Mouse (Mus musculus) heart, embryonic 11.5 days (tissue): Measurements from ENCODE around the gene Stk11. TPM values are rescaled to one million over a fixed set of nuclear protein-coding genes. Genes with fewer than 3 reads are reported as not detected.
A peak's percentile ranks its signal among the peaks of the same experiment; 100 is the strongest.

Experiments used
- ATAC-seq: fragments of 200-750 bp; cut with Nextera tagmentation; replicated peaks from 2 replicates; pipeline ENCODE4 v1.8.0; 2017; ENCODE audit warnings: moderate library complexity; ENCODE audit not compliant: insufficient number of reproducible peaks, low FRiP score, low TSS enrichment
- H3K27ac ChIP-seq: fragments of 300-500 bp; sonication (generic); 2 replicates; pipeline ENCODE4 v1.5.1; 2014; ENCODE audit warnings: mild to moderate bottlenecking, low read depth, low read length
- H3K27me3 ChIP-seq: fragments of 300-500 bp; sonication (generic); 2 replicates; pipeline ENCODE4 v1.6.1; 2014; ENCODE audit warnings: mild to moderate bottlenecking, low read length, mixed read lengths; ENCODE audit not compliant: control insufficient read depth, insufficient read depth
- H3K36me3 ChIP-seq: fragments of 300-500 bp; sonication (generic); 2 replicates; pipeline ENCODE4 v1.6.1; 2014; ENCODE audit warnings: mild to moderate bottlenecking, low read length, moderate library complexity, mixed read lengths; ENCODE audit not compliant: control insufficient read depth, insufficient read depth
- H3K4me1 ChIP-seq: fragments of 300-500 bp; sonication (generic); 2 replicates; pipeline ENCODE4 v1.6.1; 2014; ENCODE audit warnings: low read length; ENCODE audit not compliant: control insufficient read depth, insufficient read depth
- H3K4me2 ChIP-seq: fragments of 300-500 bp; sonication (generic); 2 replicates; pipeline ENCODE4 v1.6.1; 2014; ENCODE audit warnings: mild to moderate bottlenecking, moderate library complexity
- H3K4me3 ChIP-seq: fragments of 300-500 bp; sonication (generic); 2 replicates; pipeline ENCODE4 v1.5.1; 2014; ENCODE audit warnings: low read depth, low read length
- H3K9ac ChIP-seq: fragments of 300-500 bp; sonication (generic); 2 replicates; pipeline ENCODE4 v1.6.1; 2014; ENCODE audit warnings: mild to moderate bottlenecking, low read depth, low read length, moderate library complexity
- H3K9me3 ChIP-seq: fragments of 300-500 bp; sonication (generic); replicated peaks from 2 replicates; pipeline ENCODE4 v1.6.1; 2016; ENCODE audit warnings: low read length; ENCODE audit not compliant: control insufficient read depth
- whole genome bisulfite sequencing: fragments of 180-500 bp; shearing (Covaris S2); extraction: QIAGEN DNeasy Blood & Tissue Kit; methylation state at CpG from one replicate; pipeline ENCODE4 v1.1.7; 2014; ENCODE audit not compliant: insufficient replicate concordance; 5-methylcytosine and 5-hydroxymethylcytosine counted together
- polyA plus RNA-seq: library from polyadenylated mRNA; unstranded; fragments of >200 nt; fragmentation: Nextera tagmentation; extraction: Ambion mirVana; gene quantifications from 2 replicates; pipeline ENCODE4 v1.2.1, GENCODE M21; 2014

The Stk11 gene
- polyA plus RNA-seq, 1 experiment from 2014 or later: 20.0 TPM

DNA sequence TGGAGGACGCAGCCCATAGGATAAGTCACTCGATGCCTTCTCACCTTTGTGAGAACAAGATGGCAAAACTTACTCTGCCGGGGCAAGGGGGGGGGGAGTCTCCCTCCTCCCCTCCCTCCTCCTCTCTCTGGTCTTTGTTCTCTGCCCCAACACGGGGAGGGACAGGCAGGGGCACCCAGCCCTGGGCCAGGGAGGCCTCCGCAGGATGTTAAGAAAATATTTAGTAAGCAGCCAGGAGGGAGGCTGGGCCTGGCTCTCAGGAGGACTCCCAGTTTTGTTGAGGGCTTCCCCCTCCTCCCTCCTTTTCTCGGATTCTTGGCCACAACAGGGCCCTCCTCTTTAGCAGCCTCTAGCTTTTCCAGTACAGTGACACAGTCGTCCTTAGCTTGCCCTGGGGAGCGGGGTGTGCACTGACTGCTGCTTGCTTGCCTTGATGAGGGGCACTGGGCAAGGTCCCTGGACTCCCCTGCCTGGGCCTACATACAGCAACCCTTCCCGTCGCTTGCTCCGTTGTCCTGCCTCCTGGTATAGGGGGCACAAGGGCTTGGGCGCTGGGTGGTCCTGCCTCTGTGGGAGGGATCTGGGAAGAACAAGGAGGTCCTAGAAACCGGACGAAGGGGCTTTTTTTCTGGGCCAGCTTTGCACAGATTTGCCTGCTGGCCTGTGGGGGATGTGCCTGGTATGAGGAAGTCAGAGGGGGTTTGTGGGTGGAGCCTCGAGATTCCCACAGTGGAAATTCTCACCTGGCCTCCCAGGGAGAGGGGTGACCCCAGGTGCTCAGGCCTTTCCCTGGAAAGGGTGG is 36.7 kb downstream of the Stk11 start:
- Histone ChIP-seq H3K4me2 (peak overlapping the region; percentile 92), H3K36me3 (peaks cover 49% of the 10 kb centered on the region), H3K9ac (peak overlapping the region; percentile 99), H3K4me1 (peaks cover 56% of the 10 kb centered on the region), H3K4me3 (peak overlapping the region; percentile 96), H3K27ac (peak overlapping the region; percentile 99), H3K9me3 (no peaks in the 10 kb centered on the region), H3K27me3 (no peaks in the 10 kb centered on the region)
- 14% methylated on average over 15 of the region's 15 CpGs for WGBS
- ATAC-seq: no peak

DNA sequence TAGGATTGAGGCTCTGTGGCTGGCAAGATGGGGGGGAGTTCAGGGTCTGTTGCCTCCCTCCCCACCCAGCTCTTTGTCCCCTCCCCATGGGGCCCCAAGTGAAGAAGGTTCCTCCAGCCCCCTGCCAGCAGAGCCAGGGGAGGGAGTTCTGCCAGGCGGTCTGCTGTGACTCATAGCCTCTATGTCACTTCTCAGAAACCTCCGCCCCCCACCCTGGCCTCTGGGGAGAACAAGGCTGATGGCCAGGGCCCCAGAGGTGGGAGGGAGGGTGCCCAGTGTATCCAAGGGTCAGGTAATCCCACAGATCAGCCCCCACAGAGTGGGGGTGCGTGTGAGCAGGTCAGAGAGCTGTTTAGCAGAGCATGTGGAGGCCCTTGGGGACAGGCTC is 37.3 kb downstream of the Stk11 start:
- peak overlapping the region; percentile 99 for H3K27ac ChIP-seq
- peak overlapping the region; percentile 92 for H3K4me2 ChIP-seq
- peaks cover 49% of the 10 kb centered on the region for H3K36me3 ChIP-seq
- peak overlapping the region; percentile 96 for H3K4me3 ChIP-seq
- H3K4me1 ChIP-seq: peaks cover 56% of the 10 kb centered on the region
- no peak for ATAC-seq
- 31% methylated on average over 3 of the region's 3 CpGs for WGBS
- H3K9me3 ChIP-seq: no peaks in the 10 kb centered on the region
- H3K27me3 ChIP-seq: no peaks in the 10 kb centered on the region
- H3K9ac ChIP-seq: peak overlapping the region; percentile 99

DNA sequence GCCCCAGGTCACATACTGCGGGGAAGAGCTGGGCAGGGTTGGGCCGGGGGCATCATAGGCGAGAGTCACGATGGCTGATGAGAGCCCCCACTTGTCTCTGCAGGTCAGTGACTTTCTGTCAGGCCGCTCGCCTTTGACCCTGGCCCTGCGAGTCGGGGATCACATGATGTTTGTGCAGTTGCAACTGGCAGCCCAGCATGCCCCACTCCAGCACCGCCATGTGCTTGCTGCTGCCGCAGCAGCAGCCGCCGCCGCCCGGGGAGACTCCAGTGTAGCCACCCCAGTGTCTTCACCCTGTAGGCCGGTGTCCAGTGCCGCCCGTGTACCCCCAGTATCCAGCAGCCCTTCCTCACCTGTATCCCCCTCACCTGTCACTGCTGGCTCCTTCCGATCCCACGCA is 38.1 kb downstream of the Stk11 start:
- WGBS: 84% methylated on average over 19 of the region's 19 CpGs

DNA sequence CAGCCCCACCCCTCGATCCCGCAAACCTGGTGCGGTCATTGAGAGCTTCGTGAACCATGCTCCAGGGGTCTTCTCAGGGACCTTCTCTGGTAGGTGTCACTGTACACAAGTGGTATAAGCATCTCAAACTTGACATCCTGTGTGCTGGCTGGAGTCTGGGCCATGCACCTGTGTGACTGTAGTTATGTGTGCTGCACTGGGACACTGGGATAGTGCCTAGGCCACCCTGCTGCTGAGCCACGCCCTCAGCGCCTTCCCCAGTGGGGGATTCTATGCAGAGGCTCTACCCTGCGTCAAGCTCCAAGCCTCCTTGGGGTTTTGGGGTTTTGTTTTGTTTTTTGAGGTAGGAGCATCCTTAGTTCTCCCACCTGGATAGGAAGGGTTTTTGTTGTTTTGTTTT is 38.8 kb downstream of the Stk11 start:
- Histone ChIP-seq H3K4me3 (no peak overlapping the region), H3K9ac (0 out of 2 replicates have a peak overlapping the region, but pooled peaks have one; percentile 29), H3K9me3 (no peaks in the 10 kb centered on the region), H3K4me2 (no peak overlapping the region; the same call in 1 of the 2 replicates), H3K4me1 (peaks cover 71% of the 10 kb centered on the region), H3K36me3 (peaks cover 49% of the 10 kb centered on the region), H3K27me3 (no peaks in the 10 kb centered on the region), H3K27ac (no peak overlapping the region)
- ATAC-seq: no peak
- 85% methylated on average over 7 of the region's 7 CpGs for WGBS

More for the DNA sequence above, 38.1 kb downstream of the Stk11 start:
- H3K27me3 ChIP-seq: no peaks in the 10 kb centered on the region
- H3K36me3 ChIP-seq: peaks cover 49% of the 10 kb centered on the region
- H3K9ac ChIP-seq: 0 out of 2 replicates have a peak overlapping the region, but pooled peaks have one; percentile 43
- H3K4me2 ChIP-seq: peak overlapping the region; percentile 92
- ATAC-seq: no peak
- H3K4me3 ChIP-seq: peak overlapping the region; percentile 96
- H3K27ac ChIP-seq: peak overlapping the region; percentile 99; the same call in 1 of the 2 replicates
- H3K9me3 ChIP-seq: no peaks in the 10 kb centered on the region
- H3K4me1 ChIP-seq: peaks cover 64% of the 10 kb centered on the region

DNA sequence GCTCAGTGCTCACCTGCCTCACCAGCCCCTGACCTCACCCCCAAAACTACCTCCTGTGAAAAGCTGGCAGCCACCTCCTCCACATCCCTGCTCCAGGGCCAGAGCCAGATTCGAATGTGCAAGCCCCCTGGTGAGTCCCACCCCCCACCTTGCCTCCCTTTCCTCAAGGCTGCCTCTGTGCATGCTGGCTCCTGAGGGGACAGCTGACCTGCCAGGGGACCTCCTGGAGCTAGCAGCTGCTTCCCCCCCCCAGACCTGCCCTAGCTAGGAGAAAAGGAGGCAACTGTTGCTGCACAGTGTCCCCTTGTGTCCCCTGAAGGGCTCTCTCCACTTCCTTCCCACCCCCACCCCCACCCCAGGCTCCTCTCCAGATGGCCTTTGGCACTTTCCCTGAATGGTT is 39.7 kb downstream of the Stk11 start:
- H3K27me3 ChIP-seq: no peaks in the 10 kb centered on the region
- no peaks in the 10 kb centered on the region for H3K9me3 ChIP-seq
- peaks cover 49% of the 10 kb centered on the region for H3K36me3 ChIP-seq
- H3K4me2 ChIP-seq: no peak overlapping the region
- peaks cover 75% of the 10 kb centered on the region for H3K4me1 ChIP-seq
- no peak for ATAC-seq
- WGBS: 53% methylated on average over 1 of the region's 1 CpGs
- H3K27ac ChIP-seq: 0 out of 2 replicates have a peak overlapping the region, but pooled peaks have one; percentile 47
- 0 out of 2 replicates have a peak overlapping the region, but pooled peaks have one; percentile 2 for H3K4me3 ChIP-seq
- 0 out of 2 replicates have a peak overlapping the region, but pooled peaks have one; percentile 12 for H3K9ac ChIP-seq

DNA sequence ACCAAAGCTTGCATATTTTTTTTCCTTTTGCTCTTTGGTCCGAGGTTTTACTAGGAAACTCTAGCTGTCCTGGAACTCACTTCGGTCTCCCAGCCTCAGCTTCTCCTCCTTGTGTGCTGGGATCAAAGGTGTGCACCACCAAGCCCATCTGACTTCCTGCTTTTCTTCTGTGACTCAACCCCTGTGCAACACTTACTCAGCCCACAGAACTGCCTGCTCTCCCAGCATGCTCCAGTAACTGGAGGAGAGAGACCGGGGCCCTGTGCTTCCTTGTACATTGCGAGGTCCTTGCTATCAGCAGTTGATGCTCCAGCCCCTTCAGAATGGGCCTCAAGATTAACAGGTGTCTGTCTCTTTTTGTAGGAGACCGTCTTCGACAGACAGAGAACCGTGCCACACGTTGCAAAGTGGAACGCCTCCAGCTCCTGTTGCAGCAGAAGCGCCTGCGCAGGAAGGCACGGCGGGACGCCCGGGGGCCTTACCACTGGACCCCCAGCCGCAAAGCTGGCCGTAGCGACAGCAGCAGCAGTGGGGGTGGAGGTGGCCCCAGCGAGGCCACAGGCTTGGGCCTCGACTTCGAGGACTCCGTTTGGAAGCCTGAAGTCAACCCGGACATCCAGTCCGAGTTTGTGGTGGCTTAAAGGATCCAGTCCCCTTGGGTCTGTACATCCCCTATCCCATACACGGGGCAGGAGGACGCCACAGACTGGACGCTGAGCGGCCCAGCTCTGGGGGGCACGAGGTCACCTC is 40.6 kb downstream of the Stk11 start:
- Histone ChIP-seq H3K9ac (no peak overlapping the region), H3K27ac (peak overlapping the region; percentile 57), H3K4me3 (no peak overlapping the region), H3K36me3 (peaks cover 48% of the 10 kb centered on the region), H3K9me3 (no peaks in the 10 kb centered on the region), H3K4me1 (peaks cover 84% of the 10 kb centered on the region), H3K27me3 (no peaks in the 10 kb centered on the region), H3K4me2 (no peak overlapping the region)
- 84% methylated on average over 29 of the region's 29 CpGs for WGBS
- no peak for ATAC-seq

DNA sequence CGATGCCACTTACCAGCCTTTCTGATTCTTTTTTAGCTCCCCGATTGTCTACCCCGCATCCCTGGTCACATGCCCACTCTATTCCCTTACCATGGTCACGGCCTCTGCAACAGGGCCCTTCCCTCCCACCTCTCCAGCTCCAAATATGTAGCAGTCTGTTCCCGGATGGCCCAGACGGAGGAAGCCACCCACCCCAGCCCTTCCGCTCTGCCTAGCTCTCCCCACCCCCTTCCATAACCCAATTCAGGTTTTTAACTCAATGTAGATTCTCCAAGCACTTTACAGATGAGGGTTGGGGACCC is 41.1 kb downstream of the Stk11 start:
- peak overlapping the region; percentile 57 for H3K27ac ChIP-seq
- no peaks in the 10 kb centered on the region for H3K9me3 ChIP-seq
- no peak overlapping the region for H3K9ac ChIP-seq
- H3K4me3 ChIP-seq: no peak overlapping the region
- H3K36me3 ChIP-seq: peaks cover 45% of the 10 kb centered on the region
- no peaks in the 10 kb centered on the region for H3K27me3 ChIP-seq
- WGBS: 58% methylated on average over 7 of the region's 7 CpGs
- peaks cover 89% of the 10 kb centered on the region for H3K4me1 ChIP-seq
- H3K4me2 ChIP-seq: no peak overlapping the region
- ATAC-seq: no peak

DNA sequence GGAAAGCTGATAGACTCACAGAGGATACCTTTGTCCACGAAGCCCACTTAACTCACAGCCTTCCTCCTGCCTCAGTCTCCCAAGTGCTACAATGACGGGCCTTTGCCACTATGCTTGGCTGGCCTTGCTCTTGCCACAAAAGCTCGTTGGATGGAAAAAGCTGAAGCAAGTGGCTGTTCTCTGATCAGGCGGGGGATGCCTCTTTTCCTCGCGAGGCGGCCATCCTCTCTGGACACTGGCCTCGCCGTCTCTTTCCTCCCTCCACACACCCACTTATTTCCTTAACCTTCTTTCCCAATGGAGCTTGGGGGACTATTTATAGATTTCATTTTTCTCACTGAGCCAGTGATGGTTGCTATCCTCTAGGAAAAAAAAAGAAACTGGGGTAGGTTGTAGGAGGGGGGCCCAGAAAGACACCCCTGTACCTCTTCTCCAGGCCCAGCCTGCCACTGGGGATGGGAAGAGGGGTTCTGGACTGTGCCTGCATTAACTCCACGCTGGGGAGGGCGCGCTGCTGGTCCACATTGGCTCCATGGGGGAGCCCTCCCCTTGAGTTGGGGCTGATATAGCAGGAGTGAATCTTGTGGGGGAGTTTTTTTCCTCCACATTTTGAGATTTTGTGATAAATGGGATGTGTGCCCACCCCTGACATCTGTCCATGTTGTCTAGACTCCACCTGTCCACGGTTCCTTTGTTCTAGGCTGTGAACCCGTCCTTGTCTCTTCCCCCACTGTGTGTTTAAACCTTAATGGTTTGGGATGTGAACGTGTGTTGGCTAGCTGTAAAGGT is 41.7 kb downstream of the Stk11 start:
- Histone ChIP-seq H3K27me3 (no peaks in the 10 kb centered on the region), H3K4me2 (no peak overlapping the region), H3K4me1 (peaks cover 93% of the 10 kb centered on the region), H3K27ac (peak overlapping the region; percentile 32), H3K9me3 (no peaks in the 10 kb centered on the region), H3K9ac (no peak overlapping the region), H3K4me3 (no peak overlapping the region), H3K36me3 (peaks cover 44% of the 10 kb centered on the region)
- no peak for ATAC-seq
- WGBS: 57% methylated on average over 15 of the region's 15 CpGs
